10 mouse cellular contexts compared by ENCODE assay signal in the genomic region with DNA sequence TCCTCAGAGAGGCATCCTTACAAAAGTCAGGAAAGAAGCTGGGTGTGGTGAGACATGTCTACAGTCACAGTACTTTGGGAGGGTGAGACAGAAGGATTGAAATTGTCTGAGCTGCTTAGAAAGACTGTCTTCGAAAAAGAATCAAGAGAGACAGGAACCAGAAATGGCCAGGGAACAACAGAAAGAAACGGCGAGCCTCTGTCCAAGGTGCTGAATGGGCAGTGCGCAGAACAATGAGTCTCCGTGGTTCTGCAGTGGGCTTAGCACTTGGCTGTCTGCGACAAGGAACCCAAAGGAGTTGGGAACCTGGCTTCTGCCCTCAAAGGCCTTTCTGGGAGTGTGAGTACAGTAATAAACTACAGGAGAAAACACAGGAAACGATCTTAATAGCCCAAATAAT.
DNase-seq lines count a peak whose midpoint lies in the region; ATAC-seq and TF ChIP-seq lines count a peak whose summit lies in the region.
"Had no signal": no experiment of that assay in that cellular context is flagged by ENCODE, and none has a peak within 500 bp of the region (broad histone marks: within the 10 kb centered on the region; RNA-seq: fewer than 3 reads in every experiment).

No protein-coding gene starts in this region.

- no peaks in the 10 kb centered on the region for H3K36me3 ChIP-seq in intestine, embryonic 14.5 days (ENCODE audit: control insufficient read depth, insufficient read depth, low read length)
- no peaks in the 10 kb centered on the region for H3K36me3 ChIP-seq in intestine, embryonic 15.5 days
- H3K36me3 ChIP-seq in MEL (ENCODE audit: control insufficient read depth in 1 of 2, insufficient read depth in 2 of 2, low read length in 2 of 2), result no peaks in the 10 kb centered on the region
- H3K36me3 ChIP-seq in heart, adult 2 months (ENCODE audit: control insufficient read depth, insufficient read depth, low read length), result no peaks in the 10 kb centered on the region

- no peak overlapping the region for H3K27ac ChIP-seq in intestine, embryonic 14.5 days (ENCODE audit: low read depth)
- no peak overlapping the region for H3K27ac ChIP-seq in intestine, embryonic 15.5 days
- no peak overlapping the region for H3K27ac ChIP-seq in MEL (ENCODE audit: control insufficient read depth, low read depth, low read length)
- no peak overlapping the region for H3K27ac ChIP-seq in heart, adult 2 months
- H3K27ac ChIP-seq: macrophage had no signal

- no peak overlapping the region for H3K4me3 ChIP-seq in intestine, embryonic 14.5 days (ENCODE audit: low read depth, low read length)
- no peak overlapping the region for H3K4me3 ChIP-seq in intestine, embryonic 15.5 days (replicated peaks)
- H3K4me3 ChIP-seq in MEL (ENCODE audit: control insufficient read depth in 1 of 2, insufficient read depth in 1 of 2, low read depth in 2 of 2, low read length in 2 of 2), result no peak overlapping the region
- H3K4me3 ChIP-seq in heart, adult 2 months, result no peak overlapping the region

- H3K9me3 ChIP-seq in intestine, embryonic 14.5 days (ENCODE audit: control insufficient read depth, low read length), result no peaks in the 10 kb centered on the region
- H3K9me3 ChIP-seq in intestine, embryonic 15.5 days, result no peaks in the 10 kb centered on the region
- H3K9me3 ChIP-seq in MEL (replicated peaks; ENCODE audit: insufficient read depth, low read length), result no peaks in the 10 kb centered on the region

- TF ChIP-seq EP300 in MEL (IDR thresholded peaks at IDR 0.05; ENCODE audit: low read depth in 1 of 2, low read length in 2 of 2), result no peak
- TF ChIP-seq EP300 in heart, adult 2 months (IDR thresholded peaks at IDR 0.05; ENCODE audit: insufficient read depth, low read depth, low read length), result no peak

- no peak overlapping the region for H3K9ac ChIP-seq in intestine, embryonic 14.5 days (ENCODE audit: low read length)
- H3K9ac ChIP-seq in intestine, embryonic 15.5 days, result no peak overlapping the region
- no peak overlapping the region for H3K9ac ChIP-seq in MEL (ENCODE audit: control insufficient read depth, low read depth, low read length, poor library complexity, severe bottlenecking)
- H3K9ac ChIP-seq in heart, adult 2 months (ENCODE audit: low read depth, low read length), result no peak overlapping the region

- 0 out of 2 replicates have a peak, but pooled peaks cover 2% of the 10 kb centered on the region for H3K27me3 ChIP-seq in intestine, embryonic 14.5 days (replicated peaks; ENCODE audit: control insufficient read depth, insufficient read depth, low read length)
- no peaks in the 10 kb centered on the region for H3K27me3 ChIP-seq in intestine, embryonic 15.5 days (replicated peaks)
- H3K27me3 ChIP-seq in MEL (ENCODE audit: control insufficient read depth in 1 of 2, insufficient read depth in 2 of 2, low read length in 2 of 2), result peaks cover 0 to 3% of the 10 kb centered on the region in 2 experiments; a peak in 1 of 4 replicates
- no peaks in the 10 kb centered on the region for H3K27me3 ChIP-seq in heart, adult 2 months (ENCODE audit: control insufficient read depth, insufficient read depth, low read length)

- DNase-seq in intestine, embryonic 14.5 days (ENCODE audit: low spot score), result peak; percentile 90
- DNase-seq in A20 (ENCODE audit: low read depth, low spot score) (peak; percentile 50), MEL (ENCODE audit: low read depth, low spot score) (peak; percentile 55)
- peak; percentile 74 for DNase-seq in forelimb bud, embryonic 11.5 days (ENCODE audit: low read depth, low spot score)
- DNase-seq in left cerebral cortex, adult 18-20 months (ENCODE audit: low spot score in 2 of 2), result no peak
- no peak for DNase-seq in heart, adult 2 months
- no peak for DNase-seq in urinary bladder, postnatal 36 days (ENCODE audit: low spot score in 2 of 2)
- DNase-seq: right cerebral cortex, postnatal 14 days had no signal

- no peak for TF ChIP-seq RAD21 in MEL (IDR thresholded peaks at IDR 0.05; ENCODE audit: low read depth, low read length)

- TF ChIP-seq CTCF in MEL (IDR thresholded peaks at IDR 0.05 in 2 of 3, conservative IDR thresholded peaks at IDR 0.05 in 1 of 3; ENCODE audit: control insufficient read depth in 1 of 3, insufficient read depth in 1 of 3, low read depth in 2 of 3, low read length in 3 of 3, poor library complexity in 1 of 3, severe bottlenecking in 1 of 3), result no peak
- TF ChIP-seq CTCF in heart, adult 2 months (IDR thresholded peaks at IDR 0.05), result no peak

- ATAC-seq in intestine, embryonic 14.5 days (replicated peaks; ENCODE audit: low FRiP score, low TSS enrichment, low read depth), result no peak
- no peak for ATAC-seq in intestine, embryonic 15.5 days

- 13% methylated on average over 7 of the region's 7 CpGs for WGBS in intestine, embryonic 14.5 days
- 17% methylated on average over 7 of the region's 7 CpGs for WGBS in intestine, embryonic 15.5 days
- WGBS in heart, adult 2 months, result 20% methylated on average over 7 of the region's 7 CpGs

- TF ChIP-seq POLR2A in MEL (IDR thresholded peaks at IDR 0.05; ENCODE audit: control insufficient read depth in 1 of 2, insufficient read depth in 1 of 2, low read depth in 1 of 2, low read length in 2 of 2, poor library complexity in 1 of 2), result no peak
- no peak for TF ChIP-seq POLR2A in heart, adult 2 months (IDR thresholded peaks at IDR 0.05; ENCODE audit: insufficient read depth, low read depth, low read length)

- no peaks in the 10 kb centered on the region for H3K79me2 ChIP-seq in MEL (ENCODE audit: control insufficient read depth, insufficient read depth, low read length, poor library complexity)
- H3K79me2 ChIP-seq in heart, adult 2 months (replicated peaks; ENCODE audit: control insufficient read depth, insufficient read depth, low read length), result no peaks in the 10 kb centered on the region

- no peaks in the 10 kb centered on the region for H3K4me1 ChIP-seq in intestine, embryonic 14.5 days (replicated peaks; ENCODE audit: control insufficient read depth, insufficient read depth, low read length)
- no peaks in the 10 kb centered on the region for H3K4me1 ChIP-seq in intestine, embryonic 15.5 days (replicated peaks)
- H3K4me1 ChIP-seq in MEL (ENCODE audit: control insufficient read depth in 1 of 2, insufficient read depth in 2 of 2, low read length in 2 of 2), result no peaks in the 10 kb centered on the region
- H3K4me1 ChIP-seq in heart, adult 2 months (ENCODE audit: control insufficient read depth, insufficient read depth, low read length), result no peaks in the 10 kb centered on the region

- H3K4me2 ChIP-seq in intestine, embryonic 14.5 days (ENCODE audit: low read length), result no peak overlapping the region
- no peak overlapping the region for H3K4me2 ChIP-seq in intestine, embryonic 15.5 days (replicated peaks)

- intact Hi-C loops in heart, adult 2 months (cut with DNase I), result no loop called here

TF ChIP-seq in MEL, 35 proteins besides CTCF, POLR2A, EP300 and RAD21:
- TF ChIP-seq ZKSCAN1 (IDR thresholded peaks at IDR 0.05; ENCODE audit: low read depth, low read length) (no peak), POLR2AphosphoS2 (IDR thresholded peaks at IDR 0.05; ENCODE audit: low read length) (no peak), GATA1 (IDR thresholded peaks at IDR 0.05; ENCODE audit: low read depth, low read length) (no peak), ZC3H11A (IDR thresholded peaks at IDR 0.05; ENCODE audit: low read depth, low read length) (no peak), POLR2AphosphoS5 (IDR thresholded peaks at IDR 0.05; ENCODE audit: borderline replicate concordance, low read depth, low read length) (no peak), SIN3A (IDR thresholded peaks at IDR 0.05; ENCODE audit: low read length) (no peak), MYB (IDR thresholded peaks at IDR 0.05; ENCODE audit: low read depth, low read length) (no peak), E2F4 (IDR thresholded peaks at IDR 0.05; ENCODE audit: borderline replicate concordance, low read depth, low read length) (no peak), ZNF384 (IDR thresholded peaks at IDR 0.05; ENCODE audit: low read depth, low read length) (no peak)

Comparison
In these comparisons a context has a peak if more than half of its experiments do, and no peak if none do; other contexts are left out.
1. DNase-seq: peak in intestine, embryonic 14.5 days (single experiment), A20 (single experiment), MEL (single experiment) and forelimb bud, embryonic 11.5 days (single experiment); none in left cerebral cortex, adult 18-20 months (0 of 2), heart, adult 2 months (0 of 2) and urinary bladder, postnatal 36 days (0 of 2).